Mouse (Mus musculus): ENCODE measurements at regions not wholly inside any gene's neighbourhood (a gene's known extent, or its start where the extent isn't known, plus 50 kb on each side); places are given as distances from the start of the nearest gene placed in this dataset.

- Histone ChIP-seq H3K4me1 (ENCODE audit: control insufficient read depth, insufficient read depth, low read length) (0 out of 2 replicates have a peak, but pooled peaks cover 3% of the 10 kb centered on the region), H3K27me3 (replicated peaks; ENCODE audit: control insufficient read depth, insufficient read depth, low read length) (peaks cover 75% of the 10 kb centered on the region), H3K4me3 (ENCODE audit: low read depth, low read length) (peak overlapping the region; percentile 24), H3K4me2 (ENCODE audit: low read depth, low read length) (peak overlapping the region; percentile 54), H3K27ac (replicated peaks; ENCODE audit: low read depth, low read length) (no peak overlapping the region), H3K9me3 (ENCODE audit: control insufficient read depth, low read length) (no peaks in the 10 kb centered on the region), H3K9ac (ENCODE audit: low read depth, low read length) (peak overlapping the region; percentile 2; the same call in 1 of the 2 replicates), H3K36me3 (ENCODE audit: control insufficient read depth, insufficient read depth, low read length) (no peaks in the 10 kb centered on the region)
- 0 out of 2 replicates have a peak, but pooled peaks have one; percentile 45 for ATAC-seq (ENCODE audit: low read depth)
- 1% methylated on average over 22 of the region's 22 CpGs for WGBS
- peak; percentile 45 for DNase-seq (ENCODE audit: low spot score)
Measured at GRCm38 (mm10) chr13:116711148-116711865, 314.0 kb downstream of the Parp8 start.

DNA sequence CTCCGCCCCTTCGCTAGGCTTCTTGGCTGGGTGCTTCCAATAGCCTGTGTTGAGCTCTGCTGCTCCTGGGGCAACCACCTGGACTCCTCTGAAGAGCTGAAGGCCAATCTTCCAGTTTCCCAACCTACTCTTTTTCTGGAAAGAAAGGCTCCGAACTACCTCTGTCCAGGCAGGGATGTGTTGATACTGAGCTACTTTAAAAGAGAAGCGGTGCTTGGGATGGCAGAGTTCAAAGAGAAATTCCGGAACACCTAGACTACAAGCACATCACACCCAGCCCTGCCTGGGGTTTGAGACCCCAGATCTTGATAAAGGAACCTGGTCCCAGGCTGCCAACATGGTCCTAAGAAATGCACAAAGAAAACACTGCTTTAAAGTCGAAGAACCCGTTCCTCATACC, 315.7 kb downstream of the Parp8 start:
- 15% methylated on average over 7 of the region's 7 CpGs for WGBS
- Histone ChIP-seq H3K9ac (ENCODE audit: low read depth, low read length) (no peak overlapping the region), H3K27me3 (replicated peaks; ENCODE audit: control insufficient read depth, insufficient read depth, low read length) (peaks cover 87% of the 10 kb centered on the region), H3K9me3 (ENCODE audit: control insufficient read depth, low read length) (no peaks in the 10 kb centered on the region), H3K4me3 (ENCODE audit: low read depth, low read length) (no peak overlapping the region), H3K4me2 (ENCODE audit: low read depth, low read length) (no peak overlapping the region), H3K27ac (replicated peaks; ENCODE audit: low read depth, low read length) (no peak overlapping the region), H3K36me3 (ENCODE audit: control insufficient read depth, insufficient read depth, low read length) (no peaks in the 10 kb centered on the region), H3K4me1 (ENCODE audit: control insufficient read depth, insufficient read depth, low read length) (0 out of 2 replicates have a peak, but pooled peaks cover 3% of the 10 kb centered on the region)
- ATAC-seq (ENCODE audit: low read depth), result no peak
- no peak for DNase-seq (ENCODE audit: low spot score)

DNA sequence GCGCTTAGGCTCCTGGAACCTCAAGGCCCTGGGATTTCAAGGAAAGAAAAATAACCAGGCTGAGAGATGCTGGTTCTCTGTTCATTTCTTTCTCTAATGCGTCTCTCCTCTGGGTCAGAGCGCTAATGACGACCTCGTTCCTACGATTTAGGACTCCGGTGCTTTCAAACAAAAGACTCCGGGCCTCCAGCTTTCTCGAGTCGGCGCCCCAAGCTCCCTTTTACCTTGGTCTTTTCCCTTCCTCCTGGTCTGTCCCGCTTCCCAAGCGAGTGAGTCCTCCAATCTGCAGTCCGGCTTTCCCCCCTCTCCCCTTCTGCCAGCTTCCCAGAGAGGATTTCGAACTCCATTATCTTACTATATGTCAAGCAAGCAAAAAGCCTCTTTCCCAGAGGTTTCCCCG, 316.5 kb downstream of the Parp8 start:
- Histone ChIP-seq H3K9ac (ENCODE audit: low read depth, low read length) (no peak overlapping the region), H3K27me3 (replicated peaks; ENCODE audit: control insufficient read depth, insufficient read depth, low read length) (peaks cover 93% of the 10 kb centered on the region), H3K36me3 (ENCODE audit: control insufficient read depth, insufficient read depth, low read length) (no peaks in the 10 kb centered on the region), H3K4me2 (ENCODE audit: low read depth, low read length) (peak overlapping the region; percentile 27), H3K9me3 (ENCODE audit: control insufficient read depth, low read length) (no peaks in the 10 kb centered on the region), H3K4me1 (ENCODE audit: control insufficient read depth, insufficient read depth, low read length) (0 out of 2 replicates have a peak, but pooled peaks cover 3% of the 10 kb centered on the region), H3K27ac (replicated peaks; ENCODE audit: low read depth, low read length) (no peak overlapping the region), H3K4me3 (ENCODE audit: low read depth, low read length) (peak overlapping the region; percentile 1; the same call in 1 of the 2 replicates)
- no peak for ATAC-seq (ENCODE audit: low read depth)
- 2% methylated on average over 16 of the region's 16 CpGs for WGBS
- no peak for DNase-seq (ENCODE audit: low spot score)

GRCm38 (mm10) chr13:116708456-116708780, 316.9 kb downstream of the Parp8 start:
- WGBS, result 2% methylated on average over 7 of the region's 7 CpGs
- Histone ChIP-seq H3K27ac (replicated peaks; ENCODE audit: low read depth, low read length) (no peak overlapping the region), H3K4me2 (ENCODE audit: low read depth, low read length) (peak overlapping the region; percentile 27), H3K4me1 (ENCODE audit: control insufficient read depth, insufficient read depth, low read length) (0 out of 2 replicates have a peak, but pooled peaks cover 3% of the 10 kb centered on the region), H3K36me3 (ENCODE audit: control insufficient read depth, insufficient read depth, low read length) (no peaks in the 10 kb centered on the region), H3K9me3 (ENCODE audit: control insufficient read depth, low read length) (no peaks in the 10 kb centered on the region), H3K27me3 (replicated peaks; ENCODE audit: control insufficient read depth, insufficient read depth, low read length) (peaks cover 93% of the 10 kb centered on the region), H3K9ac (ENCODE audit: low read depth, low read length) (no peak overlapping the region), H3K4me3 (ENCODE audit: low read depth, low read length) (0 out of 2 replicates have a peak overlapping the region, but pooled peaks have one; percentile 1)
- DNase-seq (ENCODE audit: low spot score) (no peak), ATAC-seq (ENCODE audit: low read depth) (no peak)

DNA sequence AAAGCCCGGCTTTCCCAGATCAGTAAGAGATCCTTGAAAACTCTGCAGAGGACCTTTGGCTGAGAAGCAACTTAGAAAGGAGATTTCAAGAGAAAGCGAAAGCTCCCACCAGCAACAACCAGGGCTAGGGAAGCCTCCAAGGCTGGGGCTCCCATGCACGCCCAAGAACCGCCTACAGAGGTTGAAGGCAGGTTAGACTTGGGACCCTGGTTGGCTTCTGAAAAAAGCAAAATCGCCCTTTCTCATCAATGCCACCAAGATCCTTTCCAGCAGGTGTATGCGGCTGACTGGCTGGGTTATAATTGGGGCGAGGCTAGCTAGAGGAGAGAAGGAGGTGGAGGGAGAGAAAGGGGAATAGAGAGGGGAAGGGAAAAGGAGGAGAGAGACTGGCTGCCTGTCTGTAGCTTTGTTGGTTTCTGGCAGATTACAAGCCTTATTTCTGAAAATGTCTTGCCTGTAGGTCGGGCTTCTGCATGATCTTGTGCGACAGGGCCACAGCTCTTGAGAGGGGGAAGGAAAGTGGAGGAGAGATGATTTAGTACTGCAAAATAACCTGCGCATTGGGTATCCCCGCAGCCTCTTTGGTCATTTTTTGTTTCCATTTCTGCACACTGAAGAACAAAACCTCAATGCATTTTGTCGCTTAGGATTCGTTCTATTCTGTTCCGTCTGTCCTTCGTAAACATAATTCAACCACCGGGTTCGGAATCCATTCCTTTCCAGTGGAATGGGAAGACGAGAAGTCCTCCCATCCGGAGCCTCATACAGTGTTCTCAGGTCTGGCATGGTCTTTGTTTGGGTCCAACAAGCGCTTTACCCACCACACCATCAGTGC, 317.5 kb downstream of the Parp8 start:
- Histone ChIP-seq H3K4me3 (ENCODE audit: low read depth, low read length) (peak overlapping the region; percentile 0; the same call in 1 of the 2 replicates), H3K27me3 (replicated peaks; ENCODE audit: control insufficient read depth, insufficient read depth, low read length) (peaks cover 95% of the 10 kb centered on the region), H3K36me3 (ENCODE audit: control insufficient read depth, insufficient read depth, low read length) (no peaks in the 10 kb centered on the region), H3K4me2 (ENCODE audit: low read depth, low read length) (peak overlapping the region; percentile 27), H3K9me3 (ENCODE audit: control insufficient read depth, low read length) (no peaks in the 10 kb centered on the region), H3K4me1 (ENCODE audit: control insufficient read depth, insufficient read depth, low read length) (0 out of 2 replicates have a peak, but pooled peaks cover 3% of the 10 kb centered on the region), H3K9ac (ENCODE audit: low read depth, low read length) (no peak overlapping the region), H3K27ac (replicated peaks; ENCODE audit: low read depth, low read length) (no peak overlapping the region)
- WGBS, result 5% methylated on average over 20 of the region's 20 CpGs
- no peak for DNase-seq (ENCODE audit: low spot score)
- no peak for ATAC-seq (ENCODE audit: low read depth)

GRCm38 (mm10) chr13:116706401-116707330, 318.7 kb downstream of the Parp8 start:
- 0 out of 2 replicates have a peak, but pooled peaks cover 3% of the 10 kb centered on the region for H3K4me1 ChIP-seq (ENCODE audit: control insufficient read depth, insufficient read depth, low read length)
- peaks cover 87% of the 10 kb centered on the region for H3K27me3 ChIP-seq (replicated peaks; ENCODE audit: control insufficient read depth, insufficient read depth, low read length)
- H3K9ac ChIP-seq (ENCODE audit: low read depth, low read length), result no peak overlapping the region
- WGBS, result 4% methylated on average over 18 of the region's 18 CpGs
- no peak overlapping the region for H3K27ac ChIP-seq (replicated peaks; ENCODE audit: low read depth, low read length)
- no peaks in the 10 kb centered on the region for H3K9me3 ChIP-seq (ENCODE audit: control insufficient read depth, low read length)
- peak overlapping the region; percentile 57 for H3K4me2 ChIP-seq (ENCODE audit: low read depth, low read length)
- H3K4me3 ChIP-seq (ENCODE audit: low read depth, low read length), result peak overlapping the region; percentile 9; the same call in 1 of the 2 replicates
- DNase-seq (ENCODE audit: low spot score) (peak; percentile 54), ATAC-seq (ENCODE audit: low read depth) (peak; percentile 50; the same call in 1 of the 2 replicates)
- H3K36me3 ChIP-seq (ENCODE audit: control insufficient read depth, insufficient read depth, low read length), result no peaks in the 10 kb centered on the region

DNA sequence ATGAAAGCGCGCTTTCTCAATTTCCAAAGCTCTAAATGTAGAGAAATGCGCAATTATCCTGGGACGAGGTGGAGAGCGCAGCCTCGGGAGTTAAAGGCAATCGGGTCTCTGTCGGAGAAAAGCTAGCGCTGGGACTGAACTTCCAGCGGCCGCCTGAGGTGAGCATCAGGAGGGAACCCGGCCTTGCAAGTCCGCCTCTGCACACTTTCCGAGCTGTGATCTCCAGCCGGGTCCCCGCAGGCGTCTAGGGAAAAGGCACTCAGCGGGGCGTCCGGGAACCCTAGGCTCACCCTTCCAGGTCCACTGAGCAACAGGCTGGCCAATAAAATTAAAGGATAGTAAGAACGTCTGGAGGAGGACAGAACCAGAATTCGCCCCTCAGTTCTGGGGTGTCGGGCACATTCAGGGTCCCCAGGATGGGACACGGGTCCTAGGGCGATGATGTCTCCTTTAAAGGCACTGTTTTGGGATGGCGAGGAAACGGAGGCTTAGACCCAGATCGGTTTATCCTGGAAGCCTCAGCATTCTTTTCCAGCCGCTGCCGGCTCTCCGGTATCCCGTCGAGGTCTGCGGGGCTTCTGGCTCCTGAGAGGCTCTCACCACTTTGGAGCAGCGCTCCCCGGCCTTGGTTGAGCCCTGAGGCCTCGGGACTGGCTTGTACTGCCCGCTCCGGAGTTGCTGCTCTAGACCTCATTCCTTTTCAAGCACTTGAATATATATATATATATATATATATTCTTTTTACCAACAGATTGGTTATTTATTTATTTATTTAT, 319.5 kb downstream of the Parp8 start:
- Histone ChIP-seq H3K27me3 (replicated peaks; ENCODE audit: control insufficient read depth, insufficient read depth, low read length) (peaks cover 78% of the 10 kb centered on the region), H3K27ac (replicated peaks; ENCODE audit: low read depth, low read length) (peak overlapping the region; percentile 19; the same call in 1 of the 2 replicates), H3K36me3 (ENCODE audit: control insufficient read depth, insufficient read depth, low read length) (no peaks in the 10 kb centered on the region), H3K9me3 (ENCODE audit: control insufficient read depth, low read length) (no peaks in the 10 kb centered on the region), H3K4me3 (ENCODE audit: low read depth, low read length) (peak overlapping the region; percentile 36), H3K4me1 (ENCODE audit: control insufficient read depth, insufficient read depth, low read length) (no peaks in the 10 kb centered on the region), H3K4me2 (ENCODE audit: low read depth, low read length) (peak overlapping the region; percentile 57), H3K9ac (ENCODE audit: low read depth, low read length) (peak overlapping the region; percentile 54)
- DNase-seq (ENCODE audit: low spot score) (peak; percentile 42), ATAC-seq (ENCODE audit: low read depth) (peak; percentile 54; the same call in 1 of the 2 replicates)
- WGBS, result under 1% methylated on average over 37 of the region's 39 CpGs
